Mouse (Mus musculus): ENCODE data around the gene Ttc9c. TPM values are rescaled to one million over a fixed set of nuclear protein-coding genes. Genes with fewer than 3 reads are reported as not detected.

Ttc9c gene
- polyA plus RNA-seq, 1 experiment from 2014 or later: 22.9 TPM

DNA sequence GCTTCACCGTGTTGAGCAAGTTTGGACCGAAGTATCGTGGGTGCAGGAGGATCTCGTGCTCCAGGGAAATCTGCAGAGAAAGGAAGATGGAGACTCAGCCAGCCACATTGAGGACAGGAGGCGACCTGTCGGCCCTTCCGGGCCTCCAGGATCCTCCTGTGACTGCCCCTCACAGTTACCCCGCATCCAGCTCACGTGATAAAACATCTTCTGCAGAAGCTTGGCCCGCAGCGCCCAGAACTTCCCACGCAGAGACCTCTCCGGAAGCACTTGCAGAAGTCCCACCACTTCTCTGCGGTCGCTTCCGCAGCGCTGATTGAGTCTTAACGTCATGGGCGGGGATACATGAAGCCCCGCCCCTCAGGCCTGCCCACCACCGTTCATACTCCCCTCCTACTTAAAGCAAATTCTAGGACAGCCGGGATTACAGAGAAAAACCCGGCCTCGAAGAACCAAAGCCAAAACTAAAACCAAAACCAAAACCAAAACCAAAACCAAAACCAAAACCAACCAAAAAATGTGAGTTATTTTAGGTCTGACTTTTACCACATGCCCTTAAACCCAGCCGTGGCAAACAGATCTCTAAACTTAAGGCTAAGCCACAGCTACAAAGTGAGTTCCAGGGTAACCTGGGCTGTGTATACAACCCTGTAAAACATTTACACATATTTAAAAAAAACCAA lies 20.7 kb downstream of the Ttc9c start, which contains the start of gene Polr2g:
Polr2g (minus strand) TSS at position 314 of the 683 bp plus-strand sequence.
- WGBS (ENCODE audit: insufficient replicate concordance): under 1% methylated on average over 25 of the region's 25 CpGs
- ATAC-seq (ENCODE audit: low read depth): peak; percentile 64

DNA sequence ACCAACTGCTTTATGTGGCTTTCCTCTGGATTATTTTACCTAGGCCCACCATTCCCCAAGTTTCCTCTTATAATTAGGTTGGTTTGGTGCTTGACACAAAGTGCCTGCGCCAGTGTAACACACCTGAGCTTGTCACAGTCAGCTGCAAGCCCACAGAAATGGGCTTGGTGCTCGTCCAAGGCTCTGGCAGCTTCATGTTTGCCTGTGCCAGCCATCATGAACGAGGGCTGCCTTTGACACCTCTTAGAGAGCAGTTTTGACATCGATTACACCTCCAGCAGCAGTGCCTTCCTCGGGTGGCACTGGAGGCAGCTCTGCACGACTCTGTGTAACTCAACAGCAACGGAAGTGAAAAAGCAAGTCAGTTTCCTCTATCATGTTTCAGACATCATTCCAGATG lies 29.0 kb downstream of the Ttc9c start:
- no peak overlapping the region for H3K27ac ChIP-seq (ENCODE audit: low read length)
- H3K36me3 ChIP-seq (ENCODE audit: control insufficient read depth, insufficient read depth): peaks cover 26% of the 10 kb centered on the region
- H3K9me3 ChIP-seq (replicated peaks; ENCODE audit: control insufficient read depth, low read length): no peaks in the 10 kb centered on the region
- no peaks in the 10 kb centered on the region for H3K27me3 ChIP-seq (ENCODE audit: control insufficient read depth, insufficient read depth, low read depth, low read length)
- no peak overlapping the region for H3K9ac ChIP-seq (ENCODE audit: low read depth, low read length)
- H3K4me1 ChIP-seq (ENCODE audit: control insufficient read depth, low read depth, low read length): peaks cover 11% of the 10 kb centered on the region
- no peak for ATAC-seq (ENCODE audit: low read depth)
- no peak overlapping the region for H3K4me3 ChIP-seq (ENCODE audit: low read depth, low read length)
- no peak overlapping the region for H3K4me2 ChIP-seq (ENCODE audit: low read depth, low read length)
- 60% methylated on average over 7 of the region's 7 CpGs for WGBS (ENCODE audit: insufficient replicate concordance)

More for the DNA sequence above, 20.7 kb downstream of the Ttc9c start, which contains the start of gene Polr2g:
- H3K4me1 ChIP-seq (ENCODE audit: control insufficient read depth, low read depth, low read length): peaks cover 23% of the 10 kb centered on the region
- H3K36me3 ChIP-seq (ENCODE audit: control insufficient read depth, insufficient read depth): peaks cover 17% of the 10 kb centered on the region
- H3K4me2 ChIP-seq (ENCODE audit: low read depth, low read length): peak within 1 kb of the TSS; percentile 69
- peak within 1 kb of the TSS; percentile 73 for H3K4me3 ChIP-seq (ENCODE audit: low read depth, low read length)
- no peaks in the 10 kb centered on the region for H3K27me3 ChIP-seq (ENCODE audit: control insufficient read depth, insufficient read depth, low read depth, low read length)
- peak within 1 kb of the TSS; percentile 67 for H3K9ac ChIP-seq (ENCODE audit: low read depth, low read length)
- peak within 1 kb of the TSS; percentile 66 for H3K27ac ChIP-seq (ENCODE audit: low read length)
- H3K9me3 ChIP-seq (replicated peaks; ENCODE audit: control insufficient read depth, low read length): no peaks in the 10 kb centered on the region

DNA sequence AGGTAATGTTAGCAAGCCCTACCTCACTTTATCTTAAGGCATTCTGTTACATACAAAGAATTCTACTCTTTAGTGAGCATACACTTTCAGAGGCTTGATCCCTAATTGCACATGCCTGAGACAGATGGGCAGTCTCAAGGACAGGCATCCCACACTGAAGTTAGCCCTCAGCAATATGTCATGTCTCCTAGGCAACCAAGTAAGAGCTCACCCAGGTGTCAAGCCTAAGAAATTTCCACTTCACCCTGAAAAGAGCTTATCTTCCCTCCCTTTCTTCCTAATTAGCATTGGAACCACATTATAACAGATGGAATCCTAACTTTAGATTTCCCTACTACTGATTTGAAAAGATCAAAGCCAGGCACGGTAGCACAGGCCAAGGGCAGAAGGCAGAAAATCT lies 30.0 kb downstream of the Ttc9c start:
- no peak overlapping the region for H3K27ac ChIP-seq (ENCODE audit: low read length)
- 71% methylated on average over 1 of the region's 1 CpGs for WGBS (ENCODE audit: insufficient replicate concordance)
- H3K4me2 ChIP-seq (ENCODE audit: low read depth, low read length): no peak overlapping the region
- H3K4me1 ChIP-seq (ENCODE audit: control insufficient read depth, low read depth, low read length): peaks cover 15% of the 10 kb centered on the region
- H3K36me3 ChIP-seq (ENCODE audit: control insufficient read depth, insufficient read depth): peaks cover 17% of the 10 kb centered on the region
- H3K9ac ChIP-seq (ENCODE audit: low read depth, low read length): no peak overlapping the region
- no peak overlapping the region for H3K4me3 ChIP-seq (ENCODE audit: low read depth, low read length)
- H3K27me3 ChIP-seq (ENCODE audit: control insufficient read depth, insufficient read depth, low read depth, low read length): no peaks in the 10 kb centered on the region
- H3K9me3 ChIP-seq (replicated peaks; ENCODE audit: control insufficient read depth, low read length): no peaks in the 10 kb centered on the region
- ATAC-seq (ENCODE audit: low read depth): no peak

DNA sequence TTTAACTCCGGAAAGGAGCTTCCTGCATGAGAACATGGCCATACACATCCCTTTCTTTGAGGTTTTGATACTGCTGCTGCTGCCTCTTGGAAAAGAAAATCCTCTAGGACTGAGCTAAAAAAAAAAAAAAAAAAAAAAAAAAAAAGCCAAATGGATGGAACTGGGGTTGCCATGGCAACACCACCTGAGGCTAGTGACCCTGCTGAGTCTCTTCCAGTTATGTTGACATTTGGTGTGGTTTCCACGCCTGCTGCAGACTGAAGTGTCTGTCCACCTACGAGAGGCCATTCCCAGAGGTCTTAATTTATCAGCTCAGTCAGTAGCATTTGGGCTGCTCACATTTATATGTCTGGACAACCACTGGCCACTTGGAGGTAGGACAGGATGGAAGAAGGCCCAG lies 30.6 kb downstream of the Ttc9c start:
- no peak overlapping the region for H3K4me3 ChIP-seq (ENCODE audit: low read depth, low read length)
- H3K9me3 ChIP-seq (replicated peaks; ENCODE audit: control insufficient read depth, low read length): no peaks in the 10 kb centered on the region
- H3K36me3 ChIP-seq (ENCODE audit: control insufficient read depth, insufficient read depth): peaks cover 10% of the 10 kb centered on the region
- no peak for ATAC-seq (ENCODE audit: low read depth)
- H3K4me1 ChIP-seq (ENCODE audit: control insufficient read depth, low read depth, low read length): peaks cover 15% of the 10 kb centered on the region
- H3K9ac ChIP-seq (ENCODE audit: low read depth, low read length): no peak overlapping the region
- 48% methylated on average over 3 of the region's 3 CpGs for WGBS (ENCODE audit: insufficient replicate concordance)
- H3K27me3 ChIP-seq (ENCODE audit: control insufficient read depth, insufficient read depth, low read depth, low read length): no peaks in the 10 kb centered on the region
- H3K27ac ChIP-seq (ENCODE audit: low read length): no peak overlapping the region
- H3K4me2 ChIP-seq (ENCODE audit: low read depth, low read length): no peak overlapping the region

DNA sequence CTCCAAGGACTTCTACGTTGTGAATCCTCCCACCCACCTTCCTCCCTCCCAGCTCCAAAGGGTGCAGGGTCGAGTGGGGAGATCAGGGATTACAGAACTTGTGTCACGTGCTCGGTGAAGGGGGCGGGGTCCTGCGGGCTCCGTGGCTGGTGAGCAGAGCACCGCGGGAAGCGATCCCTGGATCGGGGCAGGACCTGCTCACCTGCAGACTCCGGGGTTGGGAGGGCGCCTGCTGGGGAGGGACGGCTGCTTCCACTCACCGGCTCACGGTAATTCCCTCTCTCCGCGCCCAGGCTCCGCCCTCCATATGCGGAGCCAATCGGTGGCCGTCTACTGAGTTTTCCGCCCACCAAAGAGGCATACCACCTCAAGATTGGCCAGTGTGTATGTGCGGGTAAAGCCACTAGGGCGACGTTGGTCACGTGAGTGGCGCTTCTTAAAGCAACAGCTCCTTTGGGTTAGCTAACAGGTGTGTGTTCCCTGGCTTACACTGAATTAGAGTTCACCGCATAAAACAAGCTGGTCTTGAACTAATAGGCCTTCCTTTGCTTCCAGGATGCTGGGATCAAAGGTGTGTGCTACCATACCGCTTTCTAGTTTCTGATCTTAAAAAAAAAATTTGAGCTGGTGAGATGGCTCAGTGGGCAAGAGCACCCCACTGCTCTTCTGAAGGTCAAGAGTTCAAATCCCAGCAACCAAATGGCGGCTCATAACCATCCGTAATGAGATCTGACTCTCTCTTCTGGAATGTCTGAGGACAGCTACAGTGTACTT lies 32.9 kb downstream of the Ttc9c start, which contains the start of gene Taf6l:
Taf6l (minus strand) TSS at position 410 of the 774 bp plus-strand sequence.
- no peaks in the 10 kb centered on the region for H3K9me3 ChIP-seq (replicated peaks; ENCODE audit: control insufficient read depth, low read length)
- ATAC-seq (ENCODE audit: low read depth): peak; percentile 99
- H3K27me3 ChIP-seq (ENCODE audit: control insufficient read depth, insufficient read depth, low read depth, low read length): no peaks in the 10 kb centered on the region
- H3K4me2 ChIP-seq (ENCODE audit: low read depth, low read length): peak within 1 kb of the TSS; percentile 89
- H3K9ac ChIP-seq (ENCODE audit: low read depth, low read length): peak within 1 kb of the TSS; percentile 78
- peak within 1 kb of the TSS; percentile 82 for H3K4me3 ChIP-seq (ENCODE audit: low read depth, low read length)
- peaks cover 15% of the 10 kb centered on the region for H3K4me1 ChIP-seq (ENCODE audit: control insufficient read depth, low read depth, low read length)
- H3K27ac ChIP-seq (ENCODE audit: low read length): peak within 1 kb of the TSS; percentile 79
- H3K36me3 ChIP-seq (ENCODE audit: control insufficient read depth, insufficient read depth): peaks cover 15% of the 10 kb centered on the region
- under 1% methylated on average over 32 of the region's 32 CpGs for WGBS (ENCODE audit: insufficient replicate concordance)

DNA sequence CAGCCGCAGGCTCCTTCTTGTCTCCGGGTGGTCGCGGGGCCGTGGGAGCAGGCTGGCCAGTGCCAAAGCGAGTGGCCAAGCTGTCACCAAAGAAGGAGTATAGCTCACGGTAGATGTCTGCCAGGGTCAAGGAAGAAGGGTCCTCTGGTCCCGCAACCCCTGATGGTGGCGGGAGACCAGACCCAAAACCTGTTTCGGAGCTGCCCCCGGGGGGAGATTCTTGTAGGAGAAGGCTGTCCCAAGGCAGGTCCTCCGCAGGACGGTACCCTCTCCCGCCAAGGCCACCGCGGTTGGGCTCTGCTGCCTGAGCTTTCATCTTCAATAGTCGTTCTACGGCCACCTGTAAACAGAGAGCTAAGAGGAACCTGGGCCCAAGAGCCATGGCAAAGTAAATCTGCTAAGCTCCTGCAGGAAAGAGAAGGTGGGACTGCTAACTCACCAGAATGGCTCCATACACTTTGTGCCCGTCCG lies 44.1 kb downstream of the Ttc9c start:
- Histone ChIP-seq H3K4me1 (ENCODE audit: control insufficient read depth, low read depth, low read length) (peaks cover 40% of the 10 kb centered on the region), H3K4me3 (ENCODE audit: low read depth, low read length) (peak overlapping the region; percentile 81), H3K27ac (ENCODE audit: low read length) (peak overlapping the region; percentile 100), H3K4me2 (ENCODE audit: low read depth, low read length) (peak overlapping the region; percentile 96), H3K9ac (ENCODE audit: low read depth, low read length) (peak overlapping the region; percentile 98), H3K36me3 (ENCODE audit: control insufficient read depth, insufficient read depth) (peaks cover 7% of the 10 kb centered on the region), H3K9me3 (replicated peaks; ENCODE audit: control insufficient read depth, low read length) (no peaks in the 10 kb centered on the region), H3K27me3 (ENCODE audit: control insufficient read depth, insufficient read depth, low read depth, low read length) (no peaks in the 10 kb centered on the region)
- no peak for ATAC-seq (ENCODE audit: low read depth)
- 3% methylated on average over 20 of the region's 20 CpGs for WGBS (ENCODE audit: insufficient replicate concordance)

DNA sequence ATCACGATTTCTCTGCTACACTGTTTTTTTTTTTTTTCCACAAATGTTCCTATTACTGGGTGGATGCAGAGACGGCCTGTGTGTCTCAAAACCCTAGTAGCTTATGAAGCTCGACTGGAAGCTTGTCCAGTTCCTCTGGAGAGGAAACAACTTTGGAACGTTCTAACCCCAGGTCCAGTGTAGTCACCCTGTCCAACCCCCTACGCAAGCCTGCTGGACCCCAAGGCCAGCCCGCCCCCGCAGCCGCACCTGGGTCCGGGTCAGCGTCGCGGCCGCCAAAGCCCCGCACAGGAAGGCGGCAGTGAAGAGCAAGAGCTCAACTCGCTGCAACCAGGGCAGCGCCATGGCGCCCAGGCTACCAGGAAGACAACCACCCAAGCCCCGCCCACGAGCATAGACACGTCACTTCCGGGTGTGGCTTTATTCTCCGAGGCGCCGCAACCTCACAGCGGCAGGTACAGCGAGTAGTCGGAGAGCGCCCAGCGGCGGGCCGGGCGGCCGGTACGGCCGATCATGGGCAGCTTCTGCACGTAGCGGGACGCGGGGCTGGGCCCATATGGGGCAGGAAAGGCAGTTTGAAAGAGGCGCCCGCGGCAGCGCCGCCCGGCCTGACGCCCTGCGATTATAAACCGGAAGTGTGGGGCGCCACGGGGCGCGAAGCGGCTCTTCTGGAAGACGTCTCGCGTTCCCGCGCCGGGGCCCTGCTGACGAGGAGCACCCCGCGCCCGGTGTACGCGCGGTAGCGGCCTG lies 44.9 kb downstream of the Ttc9c start, which contains the start of gene Tmem179b:
Tmem179b (minus strand) TSS at position 382 of the 750 bp plus-strand sequence.
- H3K36me3 ChIP-seq (ENCODE audit: control insufficient read depth, insufficient read depth): peaks cover 13% of the 10 kb centered on the region
- H3K27me3 ChIP-seq (ENCODE audit: control insufficient read depth, insufficient read depth, low read depth, low read length): no peaks in the 10 kb centered on the region
- H3K4me1 ChIP-seq (ENCODE audit: control insufficient read depth, low read depth, low read length): peaks cover 40% of the 10 kb centered on the region
- H3K9ac ChIP-seq (ENCODE audit: low read depth, low read length): peak within 1 kb of the TSS; percentile 98
- peak within 1 kb of the TSS; percentile 81 for H3K4me3 ChIP-seq (ENCODE audit: low read depth, low read length)
- peak; percentile 89 for ATAC-seq (ENCODE audit: low read depth)
- no peaks in the 10 kb centered on the region for H3K9me3 ChIP-seq (replicated peaks; ENCODE audit: control insufficient read depth, low read length)
- H3K4me2 ChIP-seq (ENCODE audit: low read depth, low read length): peak within 1 kb of the TSS; percentile 96
- WGBS (ENCODE audit: insufficient replicate concordance): 0% methylated on average over 61 of the region's 68 CpGs
- H3K27ac ChIP-seq (ENCODE audit: low read length): peak within 1 kb of the TSS; percentile 100

DNA sequence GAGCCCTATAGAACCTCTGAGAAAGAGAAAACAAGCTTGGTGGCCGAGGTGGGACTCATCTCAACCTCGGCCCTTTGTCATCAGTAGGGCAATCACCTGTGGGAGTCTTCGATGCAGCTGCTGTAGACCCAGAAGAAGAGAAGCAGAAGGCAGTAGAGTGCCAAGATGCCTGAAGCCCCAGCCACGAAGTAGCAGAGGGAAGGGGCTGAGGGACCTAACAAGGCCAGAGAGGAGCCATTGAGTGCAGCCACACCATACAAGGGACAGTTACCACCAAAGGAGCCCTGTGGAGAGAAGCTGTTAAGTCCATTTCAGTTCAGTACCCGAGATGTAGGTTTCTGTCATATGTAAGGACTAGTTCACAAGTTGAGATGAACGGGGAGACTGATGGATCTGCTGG lies 45.7 kb downstream of the Ttc9c start:
- Histone ChIP-seq H3K27ac (ENCODE audit: low read length) (peak overlapping the region; percentile 100), H3K4me2 (ENCODE audit: low read depth, low read length) (peak overlapping the region; percentile 96), H3K27me3 (ENCODE audit: control insufficient read depth, insufficient read depth, low read depth, low read length) (no peaks in the 10 kb centered on the region), H3K9ac (ENCODE audit: low read depth, low read length) (peak overlapping the region; percentile 98), H3K9me3 (replicated peaks; ENCODE audit: control insufficient read depth, low read length) (no peaks in the 10 kb centered on the region), H3K4me1 (ENCODE audit: control insufficient read depth, low read depth, low read length) (peaks cover 40% of the 10 kb centered on the region), H3K36me3 (ENCODE audit: control insufficient read depth, insufficient read depth) (peaks cover 19% of the 10 kb centered on the region), H3K4me3 (ENCODE audit: low read depth, low read length) (peak overlapping the region; percentile 81)
- ATAC-seq (ENCODE audit: low read depth): no peak
- WGBS (ENCODE audit: insufficient replicate concordance): 19% methylated on average over 6 of the region's 6 CpGs

Data from liver, embryonic 16.5 days (tissue).